Mouse (Mus musculus) CD4-positive, CD25-positive, alpha-beta regulatory T cell (primary cell): ENCODE measurements around the gene Slc9b1. TPM values are rescaled to one million over a fixed set of nuclear protein-coding genes. Genes with fewer than 3 reads are reported as not detected.

ENCODE experiments used
- polyA plus RNA-seq: library from polyadenylated mRNA; unstranded; fragments of 100-300 nt; shearing (Covaris generic); gene quantifications from one replicate; pipeline ENCODE4 v1.2.1, GENCODE M21; 2017

The Slc9b1 gene
- polyA plus RNA-seq, result 0.67 TPM

DNA sequence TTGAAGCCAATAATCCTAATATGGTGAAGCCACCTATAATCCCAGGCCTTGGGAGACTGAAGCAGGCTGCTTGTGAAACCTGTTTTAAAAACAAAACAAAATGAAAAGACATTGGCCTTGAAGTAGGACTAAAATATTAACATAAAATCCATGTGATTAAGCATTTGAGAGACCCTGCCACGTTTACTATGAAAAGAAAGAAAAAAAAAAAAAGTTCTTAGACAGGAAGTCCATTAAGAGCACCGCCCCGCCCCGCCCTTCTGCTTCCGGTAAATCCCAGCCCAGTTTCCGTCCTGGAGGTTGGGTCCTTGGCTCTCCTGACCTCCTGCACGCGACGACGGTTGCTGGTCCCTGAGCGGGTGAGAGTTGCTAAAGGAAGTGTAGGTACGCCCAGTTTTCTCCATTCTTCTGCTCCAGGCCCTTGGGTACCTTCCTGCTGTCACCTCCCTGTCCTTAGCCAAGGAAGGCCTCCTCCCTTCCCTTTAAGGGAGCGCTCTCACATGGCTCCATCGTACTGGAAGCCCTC lies at the start of gene Slc9b1:
Gene Slc9b1 (plus strand): TSS at position 291 of the 526 bp plus-strand sequence.

DNA sequence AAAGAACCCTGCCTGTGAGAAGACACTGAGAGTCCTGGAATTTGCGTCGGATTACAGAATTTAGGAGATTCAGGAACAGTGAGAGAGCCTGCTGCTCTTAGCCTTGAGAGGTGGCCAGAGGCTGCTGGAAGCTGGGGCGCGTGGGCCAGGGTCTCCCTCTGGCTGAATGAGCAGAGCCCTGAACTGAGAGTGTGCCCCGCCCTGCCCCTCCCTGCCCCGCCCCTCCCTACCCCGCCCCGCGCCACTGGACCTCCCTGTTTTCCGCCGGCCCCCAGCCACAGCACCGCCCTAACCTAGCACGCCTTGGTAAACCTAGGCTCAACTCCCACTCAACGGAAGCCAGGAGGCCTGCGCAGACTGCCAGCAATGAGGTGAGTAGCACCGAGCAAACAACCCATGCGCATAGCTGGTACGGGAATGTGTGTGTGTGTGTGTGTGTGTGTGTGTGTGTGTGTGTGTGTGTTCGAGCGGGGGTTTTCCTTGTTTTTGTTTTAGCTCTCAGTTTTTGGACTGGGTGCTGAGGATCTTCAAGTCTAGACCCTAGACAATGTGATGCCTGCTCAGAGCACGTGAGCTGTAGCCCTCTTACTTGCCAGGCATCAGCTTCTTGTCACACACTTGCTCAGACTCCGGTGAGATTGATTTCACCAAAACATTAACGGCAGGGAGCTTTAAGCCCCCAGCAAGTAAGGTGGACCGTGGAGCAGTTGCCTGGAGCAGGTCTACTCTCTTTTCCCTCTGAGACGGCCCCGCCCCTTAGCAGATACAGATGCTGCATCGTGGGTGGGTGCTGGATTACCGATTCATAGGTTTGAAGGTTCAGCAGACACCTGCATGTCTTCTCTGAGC lies 40.2 kb upstream of the Slc9b1 start, which contains the start of gene Slc9b2:
Gene Slc9b2 (plus strand): TSS at position 290 of the 849 bp plus-strand sequence.

DNA sequence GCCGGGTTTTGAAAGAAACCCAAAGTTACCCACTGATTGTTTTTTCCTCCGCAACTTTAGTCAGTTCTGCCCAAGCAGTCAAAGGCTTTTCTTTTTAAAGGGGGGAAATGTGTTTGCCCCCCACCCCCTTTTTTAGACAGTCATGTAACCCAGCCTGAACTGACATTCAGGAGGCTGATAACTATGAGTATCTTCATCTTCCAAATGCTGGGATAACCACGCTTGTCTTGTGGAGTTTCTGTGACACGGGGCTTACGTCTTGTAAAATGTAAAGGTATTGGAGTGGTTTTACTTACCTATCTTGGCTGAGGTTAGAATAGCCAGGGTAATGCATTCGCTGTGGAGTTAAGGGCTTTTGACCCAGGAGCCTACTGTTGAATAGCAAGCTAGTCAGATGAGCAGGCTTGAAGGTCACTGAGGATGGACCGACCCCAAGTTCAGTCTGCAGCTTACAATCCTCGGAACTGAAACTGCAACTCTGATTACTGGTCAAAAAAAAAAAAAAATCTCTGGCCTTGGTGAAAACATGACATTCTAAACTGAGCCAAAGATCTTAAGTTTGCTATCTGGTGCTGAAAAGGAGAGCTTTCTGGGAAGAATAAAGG lies 75.9 kb downstream of the Slc9b1 start, which contains the start of gene Cisd2:
Gene Cisd2 (minus strand): TSS at position 318 of the 605 bp plus-strand sequence.

DNA sequence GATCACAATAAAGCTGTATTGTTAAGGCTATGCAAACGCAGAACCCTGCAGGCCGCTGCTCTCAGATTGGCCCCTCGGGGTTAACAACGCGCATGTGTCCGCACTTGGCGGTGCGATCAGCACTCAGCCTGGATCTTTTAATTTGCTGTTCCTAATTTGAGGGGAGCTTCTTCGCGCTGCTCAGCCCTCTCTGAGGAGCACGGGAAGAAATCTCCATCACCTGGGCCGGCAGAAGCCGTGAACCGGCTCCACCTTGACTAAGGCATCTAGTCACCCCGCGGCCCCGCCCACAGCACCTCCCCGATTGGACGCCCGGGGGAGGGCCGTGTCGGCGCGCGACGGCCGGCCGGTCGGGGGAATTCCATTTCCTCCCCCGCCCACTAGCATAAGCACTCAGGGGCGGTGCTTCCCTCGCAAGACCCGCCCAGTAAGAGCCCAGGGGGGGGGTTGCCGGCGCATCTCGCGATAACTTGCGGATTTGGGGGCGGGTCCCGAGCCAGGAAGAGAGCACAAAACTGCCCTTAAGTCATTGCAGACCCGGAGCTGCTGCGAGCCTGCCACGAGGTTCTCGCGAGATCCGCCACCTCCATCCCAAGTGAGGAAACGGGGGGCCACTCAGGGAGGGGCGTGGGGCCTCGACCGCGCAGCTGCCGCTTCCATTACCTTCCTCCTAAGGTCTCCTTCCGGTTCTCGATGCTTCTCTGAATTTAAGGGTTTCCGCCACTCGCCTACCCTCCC lies 90.1 kb downstream of the Slc9b1 start, which contains the start of gene Ube2d3:
Gene Ube2d3 (plus strand): TSS at position 392 of the 738 bp plus-strand sequence.

Other genes with a start within 250 kb of the Slc9b1 start
- gene Cenpe, start 135.5 kb upstream of the Slc9b1 start, polyA plus RNA-seq, result 1.3 TPM
- gene Bdh2, start 66.8 kb upstream of the Slc9b1 start, polyA plus RNA-seq, result 0.38 TPM
- gene Slc9b2, start 40.3 kb upstream of the Slc9b1 start, polyA plus RNA-seq, result 12.3 TPM
- 76.5 TPM for gene Cisd2, start 75.9 kb downstream of the Slc9b1 start, polyA plus RNA-seq
- 660 TPM for gene Ube2d3, start 90.1 kb downstream of the Slc9b1 start, polyA plus RNA-seq
- gene Manba, start 137.6 kb downstream of the Slc9b1 start, polyA plus RNA-seq, result 30.6 TPM